Mouse (Mus musculus): ENCODE results near the gene Rhbg. TPM values are rescaled to one million over a fixed set of nuclear protein-coding genes. Genes with fewer than 3 reads are reported as not detected.

Gene Rhbg
- total RNA-seq, 2 experiments from 2014 or later, result not detected

DNA sequence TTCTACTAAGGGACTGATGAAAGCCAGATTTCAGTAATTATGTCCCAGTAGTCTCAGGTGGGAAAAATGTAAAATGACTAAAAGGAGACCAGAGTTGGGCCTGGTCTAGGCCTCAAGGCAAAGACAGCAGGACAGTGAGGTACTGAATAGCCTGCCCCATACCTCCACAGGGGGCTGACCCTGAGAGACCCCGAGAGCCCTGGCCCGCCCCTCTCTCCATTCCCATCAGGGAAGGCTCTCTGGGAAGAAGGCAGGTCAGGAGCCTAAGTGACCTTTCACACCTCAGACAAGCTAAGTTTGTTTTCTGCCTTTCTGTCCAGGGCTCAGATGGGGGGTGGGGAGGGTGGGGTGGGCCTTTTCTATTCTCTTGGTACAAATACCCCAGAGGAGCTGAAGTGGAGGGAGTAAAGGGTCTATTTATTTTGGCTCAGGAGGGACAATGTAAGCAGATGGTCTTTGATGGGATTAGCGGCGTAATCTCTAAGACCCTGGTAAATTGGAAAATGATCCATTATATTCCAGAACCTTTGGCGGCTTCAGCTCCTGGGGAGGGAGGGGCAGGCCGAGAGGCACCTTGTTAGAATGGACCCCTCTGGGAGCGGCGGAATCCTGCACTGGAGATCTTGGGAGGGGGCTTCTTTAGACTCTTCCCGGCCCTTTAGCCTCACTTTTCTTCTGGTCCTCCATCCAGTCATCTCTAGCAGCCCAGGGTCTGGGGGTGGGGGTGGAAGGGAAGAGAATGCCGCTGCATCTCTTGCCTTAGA, 56.6 kb downstream of the Rhbg start:
- no peak for DNase-seq
- intact Hi-C loops (cut with DNase I), result no loop called here

Small RNA genes lying within 50 kb of the gene (microRNA-seq; reads per million reads assigned to microRNA genes)
- gene Gm25641 (ENCODE audit: borderline number of aligned reads in 2 of 2) (0 reads per million in 2 experiments), gene Mir3093 (ENCODE audit: borderline number of aligned reads in 2 of 2) (0 reads per million in 2 experiments), gene Mir9-1 (ENCODE audit: borderline number of aligned reads in 2 of 2) (0 reads per million in 2 experiments)

Other genes starting within 250 kb of the Rhbg start
- gene Hapln2, start 227.1 kb downstream of the Rhbg start, total RNA-seq (2021), result not detected
- gene Gpatch4, start 211.6 kb downstream of the Rhbg start, total RNA-seq (2021), result 10 to 100 TPM in 1 of 2 experiments, 1 to 10 TPM in 1; 8.2 to 10.3 TPM
- 10 to 100 TPM; 73.9 to 75.5 TPM for gene Naxe, start 196.2 kb downstream of the Rhbg start, total RNA-seq (2021)
- not detected for gene Ttc24, start 176.4 kb downstream of the Rhbg start, total RNA-seq (2021)
- under 1 TPM; 0.76 to 0.94 TPM for gene Iqgap3, start 172.7 kb downstream of the Rhbg start, total RNA-seq (2021)
- gene Mef2d, start 112.3 kb downstream of the Rhbg start, total RNA-seq (2021), result 100 to 1,000 TPM; 123 to 138 TPM
- under 1 TPM; 0.33 to 0.43 TPM for gene Gm38392, start 32.5 kb upstream of the Rhbg start, total RNA-seq (2021)
- 1 to 10 TPM; 5.2 to 6.8 TPM for gene Tsacc, start 42.3 kb upstream of the Rhbg start, total RNA-seq (2021)
- gene Cct3, start 42.4 kb upstream of the Rhbg start, total RNA-seq (2021), result 100 to 1,000 TPM; 164 to 174 TPM
- gene Glmp, start 70.3 kb upstream of the Rhbg start, total RNA-seq (2021), result 10 to 100 TPM; 87.9 to 88.4 TPM
- 1 to 10 TPM; 1.1 to 2.1 TPM for gene Tmem79, start 81.4 kb upstream of the Rhbg start, total RNA-seq (2021)
- 10 to 100 TPM; 38.7 to 42.7 TPM for gene Smg5, start 81.6 kb upstream of the Rhbg start, total RNA-seq (2021)
- 1 to 10 TPM in 1 of 2 experiments, under 1 TPM in 1; 0.46 to 1.2 TPM for gene Paqr6, start 109.9 kb upstream of the Rhbg start, total RNA-seq (2021)
- not detected for gene Bglap3, start 118.0 kb upstream of the Rhbg start, total RNA-seq (2021)
- not detected for gene Bglap2, start 124.0 kb upstream of the Rhbg start, total RNA-seq (2021)
- gene Bglap, start 129.8 kb upstream of the Rhbg start, total RNA-seq (2021), result not detected
- 10 to 100 TPM; 14.5 to 18.3 TPM for gene Pmf1, start 155.6 kb upstream of the Rhbg start, total RNA-seq (2021)
- gene Slc25a44, start 170.4 kb upstream of the Rhbg start, total RNA-seq (2021), result 10 to 100 TPM; 11.6 to 15.6 TPM
- gene Sema4a, start 206.5 kb upstream of the Rhbg start, total RNA-seq (2021), result 1 to 10 TPM; 3.1 to 3.6 TPM

Measured in heart, postnatal 36 days (tissue).